Mouse (Mus musculus): ENCODE data around the gene Olfr1328. TPM values are rescaled to one million over a fixed set of nuclear protein-coding genes. Genes with fewer than 3 reads are reported as not detected.
"Not testable (repeated sequence)": the region's sequence is repeated elsewhere in the genome, so short reads cannot be mapped to it uniquely, and the experiment has no call there.

Olfr1328 gene
- not detected in 2 replicates for polyA plus RNA-seq (2012)

DNA sequence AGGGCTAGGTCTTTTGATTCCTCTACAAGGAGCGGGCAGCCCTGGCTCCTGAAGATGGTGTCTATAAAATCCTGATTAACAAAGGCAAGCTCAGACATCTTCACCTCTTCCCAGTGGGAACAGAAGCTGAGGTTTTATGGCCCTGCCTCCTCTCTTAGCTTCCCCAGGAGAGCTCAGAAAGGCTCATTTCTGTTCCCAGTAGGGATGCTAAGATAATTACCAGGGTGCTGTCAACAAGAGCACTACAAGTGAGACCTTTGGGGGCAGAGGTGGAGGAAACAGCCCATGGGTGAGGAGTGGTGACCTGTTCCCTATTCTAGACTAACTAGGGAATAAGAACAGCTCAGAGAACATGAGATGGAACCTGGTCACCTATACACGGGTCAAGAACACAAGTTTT lies at the start of gene Olfr1328:
Olfr1328 (minus strand) TSS at position 101 of the 400 bp plus-strand sequence.
- TF ChIP-seq GATA1 (IDR thresholded peaks at IDR 0.05; ENCODE audit: low read length), result no peak

- no peak for TF ChIP-seq GATA1 (IDR thresholded peaks at IDR 0.05; ENCODE audit: low read length)
These were observed 46.9 kb upstream of the Olfr1328 start for GRCm38 (mm10) chr4:118985291-118985690.

- TF ChIP-seq GATA1 (IDR thresholded peaks at IDR 0.05; ENCODE audit: low read length), result no peak
These were observed 34.9 kb upstream of the Olfr1328 start for GRCm38 (mm10) chr4:118973281-118973680.

GRCm38 (mm10) chr4:118967711-118968110 lies 29.3 kb upstream of the Olfr1328 start:
- no peak for TF ChIP-seq GATA1 (IDR thresholded peaks at IDR 0.05; ENCODE audit: low read length)

GRCm38 (mm10) chr4:118961141-118961628 lies 22.8 kb upstream of the Olfr1328 start, which contains the start of gene Lao1:
Lao1 (plus strand) TSS chr4:118961578.
- no peak for TF ChIP-seq GATA1 (IDR thresholded peaks at IDR 0.05; ENCODE audit: low read length)

DNA sequence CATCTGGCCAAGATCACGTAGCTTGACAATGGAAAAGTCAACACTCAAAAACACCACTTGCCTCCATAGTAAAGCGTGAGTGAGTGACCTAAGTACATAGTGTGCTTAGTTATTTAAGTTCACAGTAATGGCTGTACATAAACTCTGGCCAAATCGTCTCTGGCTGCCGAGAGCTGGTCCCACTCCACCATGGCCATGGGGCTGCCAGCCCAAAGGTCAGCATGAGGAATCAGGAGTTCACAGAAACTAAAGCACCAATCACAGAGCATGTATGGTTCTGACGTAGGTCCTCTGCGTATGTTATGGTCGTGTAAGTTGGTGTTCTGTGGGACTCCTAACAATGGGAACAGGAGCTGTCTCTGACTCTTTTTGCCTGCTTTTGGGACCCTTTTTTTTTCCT lies 20.4 kb upstream of the Olfr1328 start:
- no peak for TF ChIP-seq GATA1 (IDR thresholded peaks at IDR 0.05; ENCODE audit: low read length)

GRCm38 (mm10) chr4:118917365-118917764 lies 21.0 kb downstream of the Olfr1328 start, which contains the start of gene Olfr1329:
Olfr1329 (minus strand) TSS chr4:118917465.
- not testable (repeated sequence) for TF ChIP-seq GATA1 (IDR thresholded peaks at IDR 0.05; ENCODE audit: low read length)

GRCm38 (mm10) chr4:118901981-118902380 lies 36.4 kb downstream of the Olfr1328 start:
- TF ChIP-seq GATA1 (IDR thresholded peaks at IDR 0.05; ENCODE audit: low read length), result no peak

DNA sequence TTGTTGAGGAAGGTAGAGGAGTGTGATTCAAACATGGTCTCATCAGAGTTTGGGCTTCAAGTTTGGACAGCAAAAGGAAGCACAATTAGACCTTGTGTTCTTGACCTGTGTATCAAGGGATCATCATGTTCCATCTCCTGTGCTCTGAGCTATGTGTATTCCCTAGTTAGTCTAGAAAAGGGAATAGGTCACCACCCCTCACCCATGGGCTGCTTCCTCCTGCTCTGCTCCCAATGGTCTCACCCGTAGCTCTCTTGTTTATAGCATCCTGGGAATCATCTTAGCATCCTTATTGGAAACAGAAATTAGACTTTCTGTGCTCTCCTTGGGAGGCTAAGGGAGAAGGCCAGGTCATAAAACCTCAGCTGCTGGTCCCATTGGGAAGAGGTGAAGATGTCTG lies 50.1 kb downstream of the Olfr1328 start, which contains the start of gene Olfr1330:
Olfr1330 (plus strand) TSS at position 301 of the 400 bp plus-strand sequence.
- TF ChIP-seq GATA1 (IDR thresholded peaks at IDR 0.05; ENCODE audit: low read length), result no peak

Other genes with a start within 250 kb of the Olfr1328 start
- gene Olfr1342, start 245.9 kb downstream of the Olfr1328 start, polyA plus RNA-seq (2012), result not detected in 2 replicates
- not detected in 2 replicates for gene Olfr1341, start 235.1 kb downstream of the Olfr1328 start, polyA plus RNA-seq (2012)
- not detected in 2 replicates for gene Olfr1340, start 218.5 kb downstream of the Olfr1328 start, polyA plus RNA-seq (2012)
- not detected in 2 replicates for gene Olfr1339, start 206.4 kb downstream of the Olfr1328 start, polyA plus RNA-seq (2012)
- gene Olfr1338, start 179.9 kb downstream of the Olfr1328 start, polyA plus RNA-seq (2012), result not detected in 2 replicates
- not detected in 2 replicates for gene Olfr1337, start 156.0 kb downstream of the Olfr1328 start, polyA plus RNA-seq (2012)
- gene Olfr1335, start 128.7 kb downstream of the Olfr1328 start, polyA plus RNA-seq (2012), result not detected in 2 replicates
- not detected in 2 replicates for gene Olfr1333, start 102.3 kb downstream of the Olfr1328 start, polyA plus RNA-seq (2012)
- gene Olfr1331, start 74.0 kb downstream of the Olfr1328 start, polyA plus RNA-seq (2012), result not detected in 2 replicates
- not detected in 2 replicates for gene Olfr1330, start 50.0 kb downstream of the Olfr1328 start, polyA plus RNA-seq (2012)
- not detected in 2 replicates for gene Olfr1329, start 21.1 kb downstream of the Olfr1328 start, polyA plus RNA-seq (2012)
- gene Lao1, start 23.0 kb upstream of the Olfr1328 start, polyA plus RNA-seq (2012), result not detected in 2 replicates
- 62.4 and 63.7 TPM in 2 replicates for gene Slc2a1, start 170.1 kb upstream of the Olfr1328 start, polyA plus RNA-seq (2012)
- gene Zfp691, start 235.6 kb upstream of the Olfr1328 start, polyA plus RNA-seq (2012), result 10.8 and 14.3 TPM in 2 replicates

Data from G1E-ER4 (cell line).